Mouse (Mus musculus) common myeloid progenitor, adult 5-6 weeks (primary cell): ENCODE measurements at regions not wholly inside any gene's neighbourhood (a gene's known extent, or its start where the extent isn't known, plus 50 kb on each side); places are given as distances from the start of the nearest gene placed in this dataset.

Experiments
- ATAC-seq: replicated peaks from 2 replicates; pipeline ENCODE4 v1.8.0; 2016; ENCODE audit warnings: low read depth, mild to moderate bottlenecking, moderate TSS enrichment, inconsistent platforms; ENCODE audit not compliant: poor library complexity, severe bottlenecking

GRCm38 (mm10) chr1:73089636-73090035 lies 73.9 kb upstream of the Tnp1 start:
- ATAC-seq: no peak

DNA sequence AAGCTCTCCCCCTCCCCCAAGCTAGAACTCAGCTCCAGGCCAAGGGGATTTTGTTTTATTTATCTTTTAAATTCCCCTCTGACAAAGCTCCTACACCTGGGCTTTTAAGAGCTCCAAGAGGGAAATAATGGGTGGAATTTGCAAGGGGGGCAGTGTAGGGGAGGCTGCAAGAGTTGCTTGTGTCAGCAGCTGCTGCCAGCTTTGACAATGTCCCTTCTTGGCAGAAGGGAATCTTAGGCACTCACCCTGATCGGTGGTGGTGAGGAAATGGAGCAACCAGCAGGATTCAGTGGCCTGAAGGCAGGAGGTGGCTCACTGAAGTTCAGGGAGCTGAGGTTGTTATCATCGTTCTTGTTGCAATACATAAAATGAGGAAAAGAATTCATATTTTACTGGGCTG lies 72.8 kb upstream of the Tnp1 start:
- ATAC-seq: no peak

DNA sequence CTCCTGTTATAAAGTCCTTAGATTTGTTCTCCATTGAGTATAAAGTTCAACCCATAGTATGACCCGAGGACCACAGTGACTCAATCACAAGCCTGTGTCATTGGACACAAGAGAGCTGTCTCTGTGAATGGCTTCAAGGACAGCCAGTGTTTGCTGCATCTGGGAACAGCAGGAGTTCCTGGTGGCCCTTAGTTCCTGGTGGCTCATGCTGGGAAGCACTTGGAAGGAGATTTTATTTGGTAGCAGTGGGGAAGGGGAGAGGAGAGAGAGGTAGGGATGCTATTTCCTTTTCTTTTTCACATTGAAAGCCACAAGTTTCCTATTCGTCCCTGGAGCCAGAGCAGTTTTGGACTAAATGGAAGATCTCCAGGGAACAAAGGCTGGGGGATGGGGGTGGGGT lies 69.2 kb upstream of the Tnp1 start:
- no peak for ATAC-seq

GRCm38 (mm10) chr1:73083396-73083795 lies 67.7 kb upstream of the Tnp1 start:
- no peak for ATAC-seq

DNA sequence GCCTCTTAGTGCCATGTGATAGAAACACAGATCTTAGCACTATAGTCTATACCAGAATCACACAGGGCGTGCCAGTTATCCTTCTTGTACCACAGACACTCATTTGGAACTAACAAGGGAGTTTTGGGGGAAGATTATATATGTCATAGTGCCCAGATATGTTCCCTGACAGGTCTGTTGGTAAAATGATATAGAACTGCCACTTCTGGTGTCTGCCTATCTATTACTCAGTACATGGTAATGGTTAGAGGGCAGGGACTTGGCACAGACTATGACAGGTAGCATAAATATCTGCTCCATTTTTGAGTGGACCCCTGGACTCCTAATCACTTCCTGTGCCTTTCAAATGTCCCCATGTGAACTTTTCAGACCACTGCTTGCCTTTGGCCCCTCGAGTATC lies 63.8 kb upstream of the Tnp1 start:
- no peak for ATAC-seq

DNA sequence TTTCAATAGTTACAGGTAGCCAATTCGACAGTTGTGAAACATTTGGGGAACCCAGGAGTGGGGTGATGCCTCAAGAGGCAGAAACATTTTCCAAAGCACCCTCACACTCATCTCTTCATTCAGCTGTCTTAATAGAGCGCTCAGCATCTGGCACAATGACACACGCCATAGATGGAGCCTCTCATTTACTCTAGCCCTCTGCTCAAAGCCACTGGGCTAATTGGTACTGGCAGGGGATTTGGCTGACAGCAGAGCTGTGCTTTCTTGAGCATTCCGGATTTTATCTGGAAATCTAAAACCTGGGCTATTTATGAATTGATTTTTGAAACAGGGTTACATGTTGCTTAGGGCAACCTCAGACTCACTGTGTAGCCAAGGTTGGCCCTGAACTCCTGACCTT lies 61.4 kb upstream of the Tnp1 start:
- no peak for ATAC-seq

DNA sequence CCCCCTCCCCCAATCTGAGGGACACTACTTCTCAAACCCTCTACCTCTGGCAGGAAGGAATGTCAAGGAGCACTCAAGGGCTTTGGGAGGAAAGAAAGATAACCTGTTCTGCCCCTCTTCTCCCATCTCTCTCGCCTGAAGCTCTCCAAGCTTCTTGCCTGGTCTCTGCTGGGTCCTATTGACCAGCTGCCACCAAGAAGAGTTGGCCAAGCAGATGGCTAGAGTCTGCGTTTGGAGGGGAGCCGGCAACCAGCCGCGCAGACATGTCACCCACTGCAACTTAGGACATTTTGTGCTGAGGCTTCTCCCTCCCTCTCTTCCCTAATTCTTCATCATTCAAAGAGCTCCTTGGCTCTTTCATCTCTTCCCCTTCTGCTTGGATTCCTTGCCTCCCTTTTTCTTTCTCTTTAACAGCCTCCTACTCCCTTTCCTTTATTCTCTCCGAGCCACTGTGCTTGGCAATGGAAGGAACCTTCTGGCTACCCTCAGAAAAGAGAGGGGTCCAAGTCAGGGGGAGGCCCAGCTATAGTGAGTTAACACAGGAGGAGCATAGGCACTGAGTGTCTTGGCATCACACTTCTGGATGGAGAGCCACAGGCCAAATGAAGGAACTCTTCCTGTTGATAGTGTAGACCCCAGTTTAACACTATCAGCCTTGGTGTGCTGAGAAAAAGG lies 60.1 kb upstream of the Tnp1 start:
- ATAC-seq: no peak

GRCm38 (mm10) chr1:73075159-73075558 lies 59.5 kb upstream of the Tnp1 start:
- no peak for ATAC-seq

- no peak for ATAC-seq
These were observed 58.8 kb upstream of the Tnp1 start for GRCm38 (mm10) chr1:73074525-73074924.

DNA sequence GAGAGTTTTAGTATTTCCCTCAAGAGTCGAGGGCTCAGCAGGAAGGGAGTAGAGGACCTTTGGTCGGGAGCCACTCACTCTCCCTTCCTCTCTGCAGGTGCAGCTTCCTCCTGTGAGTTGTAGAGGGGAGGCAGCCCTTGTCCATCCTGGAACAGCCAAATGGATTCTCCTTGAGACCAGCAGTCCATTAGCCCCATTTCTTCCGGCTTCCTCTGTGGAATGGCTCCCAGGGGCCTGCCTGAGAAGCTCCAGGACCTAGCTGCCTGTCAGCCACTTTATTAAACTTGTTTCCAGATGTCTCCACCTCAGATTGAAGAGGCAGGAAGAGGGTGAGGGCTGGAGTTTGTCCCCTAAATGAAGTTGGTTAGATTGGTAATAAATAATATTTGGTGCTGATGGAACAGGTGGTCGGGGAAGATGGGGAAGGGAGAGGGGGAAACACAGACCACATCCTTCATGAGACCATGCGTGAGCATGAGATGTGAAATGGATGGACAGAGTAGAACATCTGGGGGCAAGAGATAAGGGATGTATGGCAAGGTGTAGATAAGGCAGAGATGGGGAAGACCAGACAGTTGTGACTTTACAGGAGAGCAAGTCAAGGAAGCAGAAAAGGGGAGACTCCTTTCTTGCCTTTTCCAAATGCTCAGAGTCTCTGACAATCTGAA lies 56.7 kb upstream of the Tnp1 start:
- peak; percentile 65 for ATAC-seq

- ATAC-seq: no peak
These were observed 54.4 kb upstream of the Tnp1 start for GRCm38 (mm10) chr1:73070126-73070525.
